Mouse (Mus musculus) MEL (cell line): Measurements from ENCODE around the gene Slc17a7.

Experiments used
- CHD2 ChIP-seq: IDR thresholded peaks from 2 replicates; pipeline ENCODE4 v1.6.1; 2011; ENCODE audit warnings: low read length, improper control_type of control experiment
- CTCF ChIP-seq, 3 experiments: IDR thresholded peaks in 2 of 3; conservative IDR thresholded peaks in 1 of 3; 2 replicates each; pipeline ENCODE4 v1.5.1; 2011 to 2012; ENCODE audit warnings: low read length in 3 of 3, low read depth in 2 of 3, mild to moderate bottlenecking in 2 of 3, improper control_type of control experiment in 1 of 3, inconsistent platforms in 1 of 3, mixed read lengths in 1 of 3, moderate library complexity in 1 of 3; ENCODE audit not compliant: control insufficient read depth in 1 of 3, insufficient read depth in 1 of 3, poor library complexity in 1 of 3, severe bottlenecking in 1 of 3
- HCFC1 ChIP-seq: IDR thresholded peaks from 2 replicates; pipeline ENCODE4 v1.6.1; 2012; ENCODE audit warnings: low read depth, mild to moderate bottlenecking, inconsistent platforms, low read length, improper control_type of control experiment, moderate library complexity
- MAFK ChIP-seq: IDR thresholded peaks from 2 replicates; pipeline ENCODE4 v1.6.1; 2011; ENCODE audit warnings: low read depth, mild to moderate bottlenecking, low read length, improper control_type of control experiment, borderline replicate concordance
- MAX ChIP-seq: IDR thresholded peaks from 2 replicates; pipeline ENCODE4 v1.6.1; 2011; ENCODE audit warnings: low read length, improper control_type of control experiment
- MAZ ChIP-seq: IDR thresholded peaks from 2 replicates; pipeline ENCODE4 v1.6.1; 2012; ENCODE audit warnings: low read depth, mild to moderate bottlenecking, inconsistent platforms, low read length, improper control_type of control experiment
- NRF1 ChIP-seq: IDR thresholded peaks from 2 replicates; pipeline ENCODE4 v1.6.1; 2014; ENCODE audit warnings: low read depth, mild to moderate bottlenecking, inconsistent platforms, low read length, improper control_type of control experiment, moderate library complexity; ENCODE audit not compliant: poor library complexity, insufficient read depth, severe bottlenecking
- POLR2A ChIP-seq, 2 experiments: IDR thresholded peaks; 2 replicates each; pipeline ENCODE4 v1.6.1; 2011 to 2012; ENCODE audit warnings: low read length in 2 of 2, mild to moderate bottlenecking in 2 of 2, control low read depth in 1 of 2, improper control_type of control experiment in 1 of 2, low read depth in 1 of 2, moderate library complexity in 1 of 2; ENCODE audit not compliant: control insufficient read depth in 1 of 2, insufficient read depth in 1 of 2, poor library complexity in 1 of 2
- TAL1 ChIP-seq: IDR thresholded peaks from 2 replicates; pipeline ENCODE4 v1.6.1; 2012; ENCODE audit warnings: mild to moderate bottlenecking, inconsistent platforms, low read length, moderate library complexity, mixed read lengths
- TBP ChIP-seq: IDR thresholded peaks from 2 replicates; pipeline ENCODE4 v1.8.0; 2011; ENCODE audit warnings: low read depth, low read length, improper control_type of control experiment
- TCF12 ChIP-seq: IDR thresholded peaks from 2 replicates; pipeline ENCODE4 v1.6.1; 2014; ENCODE audit warnings: low read depth, mild to moderate bottlenecking, inconsistent platforms, low read length, improper control_type of control experiment, moderate library complexity

DNA sequence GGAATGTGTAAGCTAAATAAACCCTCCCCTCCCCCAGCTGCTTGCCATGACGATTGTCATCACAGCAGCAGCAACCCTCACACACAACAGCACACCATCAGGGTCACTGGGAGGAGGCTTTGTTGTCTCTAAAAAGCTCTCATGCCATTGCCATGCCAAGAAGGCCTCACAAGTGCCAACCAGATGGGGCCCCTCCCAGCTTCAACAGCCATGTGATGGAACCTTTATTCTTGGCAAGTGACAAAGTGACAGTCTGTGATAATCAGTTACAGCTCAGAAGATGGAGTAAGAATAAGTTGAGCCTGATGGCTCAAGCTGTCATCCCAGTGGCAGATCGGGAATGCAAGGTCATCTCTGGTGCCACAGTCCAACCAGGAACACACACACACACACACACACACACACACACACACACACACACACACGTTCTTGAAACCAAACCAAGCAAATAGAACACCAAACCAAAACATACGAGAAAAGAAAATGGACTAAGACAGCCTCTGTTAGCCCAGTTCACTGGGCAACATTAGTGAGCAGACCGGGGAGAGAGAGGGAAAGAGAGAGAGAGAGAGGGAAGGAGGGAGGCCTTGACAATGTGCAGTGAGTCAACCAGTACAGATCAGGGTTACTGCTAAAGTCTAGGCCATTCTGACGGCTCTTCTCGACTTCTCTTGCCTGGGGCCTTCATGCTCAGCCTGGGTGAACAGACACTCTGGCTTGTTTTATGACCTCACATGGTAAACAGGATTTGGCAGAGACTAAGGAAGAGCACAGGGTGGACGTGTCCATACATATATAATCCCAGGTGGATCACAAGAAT, 23.6 kb upstream of the Slc17a7 start:
- TF ChIP-seq MAZ (no peak), CTCF (IDR thresholded peaks at IDR 0.05 in 2 of 3, conservative IDR thresholded peaks at IDR 0.05 in 1 of 3; ENCODE audit: control insufficient read depth in 1 of 3, insufficient read depth in 1 of 3, low read depth in 2 of 3, low read length in 3 of 3, poor library complexity in 1 of 3, severe bottlenecking in 1 of 3) (no peak), MAX (no peak), POLR2A (IDR thresholded peaks at IDR 0.05; ENCODE audit: control insufficient read depth in 1 of 2, insufficient read depth in 1 of 2, low read depth in 1 of 2, low read length in 2 of 2, poor library complexity in 1 of 2) (no peak), MAFK (no peak), NRF1 (no peak), HCFC1 (no peak), TCF12 (no peak), CHD2 (no peak), TBP (no peak), TAL1 (no peak)
